Mouse (Mus musculus) testis, postnatal 14 days (tissue): ENCODE results near the gene Vmn2r81.
"Not testable (repeated sequence)": the region's sequence is repeated elsewhere in the genome, so short reads cannot be mapped to it uniquely, and the experiment has no call there.

ENCODE experiments used
- DNase-seq: peaks from one replicate; pipeline ENCODE4 v3.0.0; 2021; ENCODE audit warnings: low spot score

Vmn2r81 gene

DNA sequence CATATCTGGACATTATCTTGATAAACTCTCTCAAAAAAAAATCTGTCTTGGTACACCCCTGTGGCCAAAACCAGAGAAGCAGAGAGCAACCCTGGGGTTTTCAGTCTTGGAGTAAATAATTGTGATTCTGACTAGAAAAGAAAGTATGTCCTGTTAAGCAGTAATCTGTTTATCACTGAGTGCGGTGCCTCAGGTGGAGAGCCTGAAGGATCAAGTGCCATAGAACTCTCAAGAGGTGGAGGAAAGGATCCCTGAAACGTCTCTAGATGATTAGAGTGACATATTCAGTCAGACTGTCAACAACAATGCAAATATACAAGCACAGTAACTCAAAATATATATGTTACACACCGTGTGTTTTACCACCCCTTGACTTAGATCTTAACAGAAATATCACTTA is at the start of gene Vmn2r81:
Vmn2r81 (plus strand) TSS at position 301 of the 400 bp plus-strand sequence.
- not testable (repeated sequence) for DNase-seq

GRCm38 (mm10) chr10:79199973-79200372 is 47.5 kb upstream of the Vmn2r81 start:
- not testable (repeated sequence) for DNase-seq

GRCm38 (mm10) chr10:79220432-79220831 is 27.1 kb upstream of the Vmn2r81 start:
- DNase-seq = no peak

- DNase-seq = no peak
Measured at GRCm38 (mm10) chr10:79221606-79222005, 25.9 kb upstream of the Vmn2r81 start.

DNA sequence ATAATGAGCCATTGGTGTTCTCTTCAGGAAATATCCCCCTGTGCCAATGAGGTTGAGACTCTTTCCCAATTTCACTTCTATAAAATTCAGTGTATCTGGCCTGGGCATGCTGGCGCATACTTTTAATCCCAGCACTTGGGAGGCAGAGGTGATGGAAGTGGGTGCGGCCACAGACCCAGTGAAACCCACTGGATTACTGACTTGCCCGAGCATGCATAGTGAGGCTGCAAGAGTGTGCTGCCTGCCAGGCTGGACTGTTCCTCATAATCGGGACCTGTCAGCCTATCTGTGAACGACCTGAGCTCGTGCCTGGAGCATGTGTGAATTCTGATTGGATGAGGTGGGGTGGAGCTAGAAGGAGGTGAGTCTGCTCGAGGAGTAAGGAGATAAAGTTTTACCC is 25.3 kb upstream of the Vmn2r81 start:
- DNase-seq = no peak

DNA sequence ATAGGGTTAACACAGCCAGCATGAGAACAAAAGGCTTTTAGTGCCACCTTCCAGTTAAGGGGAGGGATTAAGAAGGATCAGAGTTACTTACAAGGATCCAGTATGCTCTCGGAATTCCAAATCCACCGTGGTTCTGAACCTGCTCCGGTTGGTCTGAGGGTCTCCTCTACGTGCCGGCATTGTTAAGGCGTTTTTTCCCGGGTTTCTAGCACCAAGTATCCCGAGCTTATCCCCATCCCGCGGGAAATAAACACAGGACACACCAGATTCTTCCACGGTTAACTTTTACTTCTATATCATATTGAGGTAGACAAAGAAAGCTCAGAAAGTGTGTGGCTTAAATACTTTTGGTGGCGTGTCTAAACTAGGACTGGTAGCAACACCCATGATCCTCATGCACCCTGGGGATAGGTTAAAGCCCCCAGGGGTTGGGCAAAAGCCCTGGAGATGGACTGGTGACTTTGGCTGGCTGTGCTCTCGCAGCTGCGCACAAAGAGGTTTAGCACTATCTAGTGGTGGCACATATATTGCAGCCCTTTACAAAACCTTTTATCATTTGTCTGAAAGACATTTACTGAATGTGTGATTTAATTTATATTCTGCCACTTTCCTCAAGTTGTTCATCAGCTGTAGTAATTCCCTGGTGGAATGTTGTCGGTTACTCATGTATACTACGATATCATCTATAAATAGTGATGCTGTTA is 74.7 kb downstream of the Vmn2r81 start:
- DNase-seq = not testable (repeated sequence)

GRCm38 (mm10) chr10:79322737-79323086 is 75.2 kb downstream of the Vmn2r81 start:
- no peak for DNase-seq
